Mouse (Mus musculus) limb, embryonic 10.5 days (tissue): ENCODE results near the gene Plekhd1. TPM values are rescaled to one million over a fixed set of nuclear protein-coding genes. Genes with fewer than 3 reads are reported as not detected.

Source experiments
- DNase-seq: peaks from one replicate; pipeline ENCODE4 v3.0.0-alpha.2; 2017; ENCODE audit warnings: low spot score
- H3K27ac ChIP-seq: fragments of 300-500 bp; sonication (generic); 2 replicates; pipeline ENCODE4 v1.5.1; 2016; ENCODE audit warnings: mild to moderate bottlenecking
- H3K27me3 ChIP-seq: fragments of 300-500 bp; sonication (generic); 2 replicates; pipeline ENCODE4 v1.6.1; 2016; ENCODE audit warnings: low read depth, mild to moderate bottlenecking; ENCODE audit not compliant: poor library complexity, severe bottlenecking
- H3K36me3 ChIP-seq: fragments of 300-500 bp; sonication (generic); 2 replicates; pipeline ENCODE4 v1.6.1; 2016; ENCODE audit warnings: mild to moderate bottlenecking, moderate library complexity
- H3K4me1 ChIP-seq: fragments of 300-500 bp; sonication (generic); 2 replicates; pipeline ENCODE4 v1.6.1; 2016
- H3K4me3 ChIP-seq: fragments of 300-500 bp; sonication (generic); 2 replicates; pipeline ENCODE4 v1.5.1; 2016; ENCODE audit warnings: mild to moderate bottlenecking, moderate library complexity
- H3K9me3 ChIP-seq: fragments of 300-500 bp; sonication (generic); replicated peaks from 2 replicates; pipeline ENCODE4 v1.6.1; 2016; ENCODE audit warnings: mild to moderate bottlenecking
- WGBS: fragments of 180-500 bp; shearing (Covaris S2); methylation state at CpG from one replicate; pipeline ENCODE4 v1.1.7; 2016; 5-methylcytosine and 5-hydroxymethylcytosine counted together
- polyA plus RNA-seq: library from polyadenylated mRNA; unstranded; fragments of >200 nt; fragmentation: Nextera tagmentation; extraction: Ambion mirVana; gene quantifications from 2 replicates; pipeline ENCODE4 v1.2.1, GENCODE M21; 2016

Gene Plekhd1
- polyA plus RNA-seq = 0.13 TPM in 2 replicates

DNA sequence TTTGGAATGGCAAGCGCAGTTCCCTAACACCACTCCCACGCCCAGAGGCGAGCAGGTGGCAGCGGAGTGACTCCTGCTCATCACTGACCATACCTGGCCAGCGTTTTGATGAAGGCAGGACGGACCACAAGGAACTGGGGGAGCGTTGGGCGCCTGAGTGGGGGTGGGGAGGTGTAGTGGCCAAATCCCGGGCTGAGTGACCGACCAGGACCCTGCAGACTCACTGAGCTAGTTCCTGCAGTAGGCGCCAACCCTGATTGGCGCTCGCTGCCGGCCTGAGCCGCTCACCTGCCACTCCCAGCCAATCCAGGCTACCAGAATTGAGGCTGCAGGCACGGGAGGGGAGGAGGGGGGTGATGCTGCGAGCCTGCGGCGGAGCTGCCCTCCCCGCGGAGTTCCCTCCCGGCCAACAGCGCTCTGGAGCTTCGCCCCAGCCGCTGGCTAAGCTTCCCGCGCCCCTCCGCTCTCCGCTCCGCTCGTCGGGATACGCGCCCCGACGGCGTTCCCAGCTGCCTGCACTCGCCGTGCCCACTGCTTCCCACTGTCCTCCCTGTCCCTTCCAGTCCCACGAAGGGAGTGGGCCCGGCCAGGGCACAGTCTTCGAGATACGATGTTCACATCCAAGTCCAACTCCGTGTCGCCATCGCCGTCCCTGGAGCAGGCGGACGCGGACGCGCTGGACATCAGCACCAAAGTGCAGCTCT lies at the start of gene Plekhd1:
Gene Plekhd1 (plus strand): TSS at position 323 of the 704 bp plus-strand sequence.
- no peaks in the 10 kb centered on the region for H3K9me3 ChIP-seq
- DNase-seq = peak; percentile 62
- H3K4me3 ChIP-seq = peak within 1 kb of the TSS; percentile 50
- H3K27me3 ChIP-seq = peaks cover 67% of the 10 kb centered on the region
- H3K4me1 ChIP-seq = peaks cover 38% of the 10 kb centered on the region
- H3K36me3 ChIP-seq = no peaks in the 10 kb centered on the region
- peak within 1 kb of the TSS; percentile 42; the same call in 1 of the 2 replicates for H3K27ac ChIP-seq
- WGBS = 1% methylated on average over 52 of the region's 52 CpGs

DNA sequence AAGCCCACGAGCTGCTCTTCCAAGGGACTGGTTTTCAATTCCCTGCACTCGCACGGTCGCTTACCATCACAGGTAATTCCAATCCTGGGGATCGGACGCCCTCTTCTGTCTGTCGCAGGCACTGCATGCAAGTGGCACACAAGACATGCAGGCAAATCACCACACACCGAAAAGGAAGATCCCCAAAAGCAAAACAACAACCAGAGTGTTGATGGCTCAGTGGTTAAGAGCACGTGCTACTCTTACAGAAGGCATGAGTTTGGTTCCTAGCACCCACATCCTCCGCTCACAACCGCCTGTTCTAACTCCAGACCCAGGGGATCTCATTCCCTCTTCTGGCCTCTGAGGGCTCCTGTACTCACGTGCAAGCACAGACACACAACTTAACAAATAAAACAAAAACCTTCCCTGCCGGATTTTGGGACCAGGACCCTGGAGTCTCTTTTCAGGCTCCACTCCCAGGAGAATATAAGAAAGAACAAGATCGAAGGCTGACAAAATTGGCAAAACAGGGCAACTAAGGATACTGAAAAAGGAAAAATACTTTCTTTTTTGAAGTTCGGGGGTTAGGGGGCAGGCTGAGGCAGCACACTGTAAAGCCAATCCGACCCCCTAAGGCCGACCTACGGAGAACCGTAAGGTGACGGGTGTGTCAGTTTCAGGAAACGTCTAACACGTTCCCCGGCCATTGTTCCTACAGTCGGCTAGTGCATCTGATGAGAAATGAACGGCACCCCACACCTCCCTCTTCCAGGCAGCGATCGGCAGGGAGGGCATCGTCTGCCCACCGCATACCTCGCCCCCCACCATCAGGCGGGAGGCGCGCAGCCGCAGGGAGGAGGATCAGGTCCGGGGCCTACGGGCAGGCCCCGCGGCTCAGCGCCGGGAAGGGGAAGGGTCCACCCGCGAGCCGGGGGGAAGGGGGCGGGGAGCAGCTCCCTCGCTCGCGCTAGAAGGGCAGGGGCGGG lies 49.4 kb upstream of the Plekhd1 start:
- Histone ChIP-seq H3K27ac (peak overlapping the region; percentile 98), H3K4me3 (peak overlapping the region; percentile 99), H3K36me3 (peaks cover 45% of the 10 kb centered on the region), H3K4me1 (peaks cover 28% of the 10 kb centered on the region), H3K9me3 (no peaks in the 10 kb centered on the region), H3K27me3 (no peaks in the 10 kb centered on the region)
- 3% methylated on average over 48 of the region's 48 CpGs for WGBS
- DNase-seq = peak; percentile 81

GRCm38 (mm10) chr12:80643693-80644505 lies 48.5 kb upstream of the Plekhd1 start, which contains the start of the genes Slc39a9 and Erh:
Gene Slc39a9 (plus strand): TSS chr12:80643883.
Gene Erh (minus strand): TSS chr12:80644341.
- Histone ChIP-seq H3K27ac (peak within 1 kb of the TSS; percentile 98), H3K4me1 (peaks cover 28% of the 10 kb centered on the region), H3K27me3 (no peaks in the 10 kb centered on the region), H3K9me3 (no peaks in the 10 kb centered on the region), H3K36me3 (peaks cover 43% of the 10 kb centered on the region), H3K4me3 (peak within 1 kb of the TSS; percentile 99)
- WGBS = under 1% methylated on average over 50 of the region's 50 CpGs
- peak; percentile 93 for DNase-seq

GRCm38 (mm10) chr12:80644506-80644868 lies 47.9 kb upstream of the Plekhd1 start:
- H3K9me3 ChIP-seq = no peaks in the 10 kb centered on the region
- DNase-seq = no peak
- H3K27me3 ChIP-seq = no peaks in the 10 kb centered on the region
- peaks cover 41% of the 10 kb centered on the region for H3K36me3 ChIP-seq
- peak overlapping the region; percentile 98 for H3K27ac ChIP-seq
- H3K4me3 ChIP-seq = peak overlapping the region; percentile 99
- 12% methylated on average over 18 of the region's 18 CpGs for WGBS
- H3K4me1 ChIP-seq = peaks cover 28% of the 10 kb centered on the region

DNA sequence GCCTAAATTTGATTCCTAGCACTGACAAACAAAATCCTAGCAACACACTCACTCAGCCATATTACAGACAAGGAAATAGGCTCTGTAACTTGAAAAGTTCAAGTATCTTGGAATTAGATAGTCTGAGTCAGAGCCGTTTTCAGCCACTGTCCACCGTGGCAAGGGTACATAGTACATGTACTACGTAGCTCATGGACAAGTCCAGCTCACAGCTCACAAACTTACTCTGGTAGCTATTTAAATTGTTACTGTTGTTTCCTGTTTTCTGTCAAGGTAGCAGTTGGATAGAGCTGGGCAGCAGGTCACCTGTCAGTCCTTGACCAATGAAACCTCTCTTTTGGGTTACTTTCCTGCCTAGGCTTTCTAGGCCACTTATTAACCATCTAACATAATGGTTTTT lies 46.0 kb upstream of the Plekhd1 start:
- no peak overlapping the region for H3K27ac ChIP-seq
- H3K36me3 ChIP-seq = peaks cover 28% of the 10 kb centered on the region
- H3K4me1 ChIP-seq = peaks cover 28% of the 10 kb centered on the region
- no peaks in the 10 kb centered on the region for H3K27me3 ChIP-seq
- H3K4me3 ChIP-seq = no peak overlapping the region
- DNase-seq = no peak
- 94% methylated on average over 3 of the region's 3 CpGs for WGBS
- no peaks in the 10 kb centered on the region for H3K9me3 ChIP-seq

DNA sequence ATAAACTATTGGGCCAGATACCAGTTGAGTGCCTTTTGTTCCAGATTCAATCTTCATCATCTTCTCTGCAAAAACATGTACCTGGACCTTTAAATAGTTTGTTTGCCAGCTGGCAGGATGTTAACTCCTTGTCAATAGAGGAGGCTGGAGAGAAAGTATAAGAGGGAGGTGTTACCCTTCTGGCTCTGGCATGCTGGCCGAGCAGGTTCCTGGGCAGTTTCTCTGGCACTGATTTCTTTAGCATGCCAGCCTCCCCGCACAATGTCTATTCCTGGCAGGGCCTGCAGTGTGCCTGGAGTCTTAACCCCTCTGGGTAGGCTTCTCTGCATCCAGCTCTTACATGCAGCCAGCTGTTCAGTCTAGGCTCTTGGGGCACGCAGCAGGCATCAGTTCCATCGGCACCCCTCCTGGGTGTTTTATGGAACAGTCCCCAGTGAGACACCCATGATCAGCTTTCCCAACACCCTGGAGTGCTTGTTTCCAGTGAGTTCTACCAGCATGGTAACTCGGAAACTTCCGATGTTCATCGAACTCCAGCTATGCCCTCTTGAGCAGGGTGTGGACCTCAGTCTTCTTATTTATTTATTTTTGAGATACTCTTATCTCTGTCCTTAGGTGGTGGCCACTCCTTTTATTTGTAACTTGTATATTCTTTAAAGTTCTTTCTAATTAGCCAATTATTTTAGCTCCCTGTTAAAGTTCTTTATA lies 38.3 kb upstream of the Plekhd1 start:
- Histone ChIP-seq H3K36me3 (peaks cover 9% of the 10 kb centered on the region), H3K9me3 (no peaks in the 10 kb centered on the region), H3K4me3 (no peak overlapping the region), H3K4me1 (no peaks in the 10 kb centered on the region), H3K27ac (no peak overlapping the region), H3K27me3 (no peaks in the 10 kb centered on the region)
- 95% methylated on average over 7 of the region's 7 CpGs for WGBS
- DNase-seq = no peak

DNA sequence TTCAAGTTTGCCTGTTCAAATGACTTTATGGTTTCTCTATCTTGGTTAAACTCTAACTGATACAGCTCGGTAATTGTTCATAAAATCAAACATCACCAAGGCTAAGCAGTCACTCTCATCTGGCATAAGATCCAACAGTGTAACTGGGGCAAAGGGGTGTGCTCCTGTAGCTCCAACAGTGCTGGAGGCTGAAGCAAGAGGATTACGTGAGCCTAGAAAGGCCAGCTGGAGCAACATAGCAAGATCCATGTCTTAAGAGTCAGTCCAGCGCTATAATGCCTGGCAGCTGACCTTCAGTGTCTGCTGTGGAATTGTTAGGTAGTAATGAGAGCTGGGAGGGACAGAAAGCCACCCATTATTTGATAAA lies 37.7 kb upstream of the Plekhd1 start:
- 95% methylated on average over 3 of the region's 3 CpGs for whole genome bisulfite sequencing

DNA sequence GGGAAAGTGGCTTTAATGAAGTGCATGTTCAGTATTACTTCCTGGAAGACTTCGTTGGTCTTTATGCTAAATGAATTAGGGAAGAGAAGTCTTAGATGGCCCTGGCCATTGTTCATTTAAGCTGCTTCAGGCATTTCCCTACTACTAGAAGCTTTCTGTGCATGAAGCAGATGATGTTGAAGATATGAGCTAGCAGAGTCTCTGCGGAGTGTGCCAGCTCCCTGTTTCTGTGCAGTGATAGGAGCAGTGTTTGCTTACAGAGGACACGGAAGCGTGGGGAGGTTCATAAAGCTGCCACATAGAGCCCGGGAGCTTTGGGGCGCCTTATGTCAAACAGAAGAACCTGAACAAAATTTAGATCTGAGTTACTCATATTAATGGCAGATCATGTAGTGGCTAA lies 33.7 kb upstream of the Plekhd1 start:
- Histone ChIP-seq H3K4me1 (no peaks in the 10 kb centered on the region), H3K4me3 (no peak overlapping the region), H3K27me3 (no peaks in the 10 kb centered on the region), H3K27ac (no peak overlapping the region), H3K36me3 (peaks cover 15% of the 10 kb centered on the region), H3K9me3 (no peaks in the 10 kb centered on the region)
- 93% methylated on average over 6 of the region's 6 CpGs for WGBS
- no peak for DNase-seq

More for the DNA sequence above, 37.7 kb upstream of the Plekhd1 start:
- H3K27me3 ChIP-seq = no peaks in the 10 kb centered on the region
- H3K4me1 ChIP-seq = no peaks in the 10 kb centered on the region
- no peak for DNase-seq
- peaks cover 6% of the 10 kb centered on the region; the same call in 1 of the 2 replicates for H3K36me3 ChIP-seq
- H3K4me3 ChIP-seq = no peak overlapping the region
- no peak overlapping the region for H3K27ac ChIP-seq
- no peaks in the 10 kb centered on the region for H3K9me3 ChIP-seq

DNA sequence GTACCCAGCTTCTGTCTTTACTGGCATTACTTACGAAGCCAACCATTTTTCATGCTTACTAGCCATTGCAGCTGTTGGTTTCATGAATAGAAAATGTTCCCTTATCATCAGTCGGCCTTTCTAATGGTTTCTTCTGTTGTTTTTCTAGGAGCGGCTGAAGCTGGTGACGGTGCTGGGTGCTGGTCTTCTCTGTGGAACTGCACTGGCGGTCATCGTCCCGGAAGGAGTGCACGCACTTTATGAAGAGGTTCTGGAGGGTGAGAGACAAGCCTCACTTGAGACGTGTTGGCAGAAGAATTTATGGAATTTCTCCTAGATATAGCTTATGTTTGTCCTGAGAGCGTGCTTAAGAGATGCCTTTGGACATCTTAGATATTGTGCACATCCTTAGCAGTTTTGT lies 30.1 kb upstream of the Plekhd1 start:
- H3K9me3 ChIP-seq = no peaks in the 10 kb centered on the region
- no peak overlapping the region for H3K27ac ChIP-seq
- H3K36me3 ChIP-seq = peaks cover 30% of the 10 kb centered on the region
- no peak for DNase-seq
- WGBS = 94% methylated on average over 10 of the region's 10 CpGs
- no peaks in the 10 kb centered on the region for H3K27me3 ChIP-seq
- H3K4me1 ChIP-seq = no peaks in the 10 kb centered on the region
- H3K4me3 ChIP-seq = no peak overlapping the region

DNA sequence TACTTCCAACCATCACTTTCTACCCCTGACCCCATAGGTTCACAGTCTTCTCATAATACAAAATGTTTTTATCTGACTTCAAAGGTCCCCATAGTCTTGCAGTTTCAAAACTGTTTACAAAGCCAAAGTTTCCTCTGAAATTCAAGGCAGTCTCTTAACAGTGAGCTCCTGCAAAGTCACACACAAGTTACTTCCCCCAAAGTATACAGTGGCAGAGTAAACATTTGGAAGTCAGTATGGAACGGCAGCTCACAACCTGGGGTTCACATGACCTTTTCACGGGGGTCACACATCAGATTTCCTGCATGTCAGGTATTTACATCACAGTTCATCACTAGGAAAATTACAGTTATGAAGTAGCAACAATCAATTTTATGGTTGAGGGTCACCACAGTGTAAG lies 28.5 kb upstream of the Plekhd1 start:
- 82% methylated on average over 2 of the region's 2 CpGs for WGBS
- H3K4me1 ChIP-seq = no peaks in the 10 kb centered on the region
- DNase-seq = no peak
- H3K36me3 ChIP-seq = peaks cover 40% of the 10 kb centered on the region
- no peaks in the 10 kb centered on the region for H3K27me3 ChIP-seq
- no peaks in the 10 kb centered on the region for H3K9me3 ChIP-seq
- H3K4me3 ChIP-seq = no peak overlapping the region
- no peak overlapping the region for H3K27ac ChIP-seq

- Histone ChIP-seq H3K4me1 (no peaks in the 10 kb centered on the region), H3K27ac (no peak overlapping the region), H3K9me3 (no peaks in the 10 kb centered on the region), H3K27me3 (no peaks in the 10 kb centered on the region), H3K36me3 (peaks cover 36% of the 10 kb centered on the region), H3K4me3 (no peak overlapping the region)
- 93% methylated on average over 2 of the region's 2 CpGs for WGBS
- DNase-seq = no peak
Observed at GRCm38 (mm10) chr12:80668391-80668790, 24.0 kb upstream of the Plekhd1 start.

DNA sequence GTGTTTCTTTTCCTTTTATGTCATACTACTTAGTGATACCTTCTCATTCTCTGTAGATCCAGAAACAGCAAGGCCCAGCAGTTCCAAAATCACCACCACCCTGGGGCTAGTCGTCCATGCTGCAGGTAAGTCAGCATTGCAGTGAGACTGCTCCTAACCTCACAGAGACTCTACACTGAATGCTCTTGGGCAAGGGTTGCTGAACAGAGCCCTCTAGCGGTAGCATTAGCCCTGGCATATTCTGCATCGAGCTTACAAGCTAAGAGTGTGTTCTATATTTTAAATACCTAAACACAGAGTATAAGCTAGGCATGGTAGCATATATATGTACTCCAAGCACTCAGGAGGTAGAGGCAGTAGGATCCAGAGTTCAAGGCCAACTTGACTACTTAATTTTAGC lies 19.2 kb upstream of the Plekhd1 start:
- Histone ChIP-seq H3K27me3 (no peaks in the 10 kb centered on the region), H3K9me3 (no peaks in the 10 kb centered on the region), H3K27ac (no peak overlapping the region), H3K36me3 (peaks cover 53% of the 10 kb centered on the region), H3K4me1 (no peaks in the 10 kb centered on the region), H3K4me3 (no peak overlapping the region)
- DNase-seq = peak; percentile 45
- 29% methylated on average over 3 of the region's 3 CpGs for WGBS
